Mouse (Mus musculus) midbrain, embryonic 15.5 days (tissue): Measurements from ENCODE around the gene Med1. TPM values are rescaled to one million over a fixed set of nuclear protein-coding genes. Genes with fewer than 3 reads are reported as not detected.
"Not testable (repeated sequence)": the region's sequence is repeated elsewhere in the genome, so short reads cannot be mapped to it uniquely, and the experiment has no call there.

Experiments
- ATAC-seq: fragments of 200-750 bp; cut with Nextera tagmentation; replicated peaks from 2 replicates; pipeline ENCODE4 v1.8.0; 2017; ENCODE audit warnings: moderate TSS enrichment
- H3K27ac ChIP-seq: fragments of 300-500 bp; sonication (generic); 2 replicates; pipeline ENCODE4 v1.5.1; 2015; ENCODE audit warnings: mild to moderate bottlenecking, inconsistent platforms
- H3K27me3 ChIP-seq: fragments of 300-500 bp; sonication (generic); replicated peaks from 2 replicates; pipeline ENCODE4 v1.6.1; 2015; ENCODE audit warnings: inconsistent platforms
- H3K36me3 ChIP-seq: fragments of 300-500 bp; sonication (generic); replicated peaks from 2 replicates; pipeline ENCODE4 v1.6.1; 2015; ENCODE audit warnings: inconsistent platforms
- H3K4me1 ChIP-seq: fragments of 300-500 bp; sonication (generic); 2 replicates; pipeline ENCODE4 v1.6.1; 2015; ENCODE audit warnings: inconsistent platforms
- H3K4me2 ChIP-seq: fragments of 300-500 bp; sonication (generic); 2 replicates; pipeline ENCODE4 v1.6.1; 2015; ENCODE audit warnings: inconsistent platforms, mild to moderate bottlenecking, moderate library complexity
- H3K4me3 ChIP-seq: fragments of 300-500 bp; sonication (generic); 2 replicates; pipeline ENCODE4 v1.5.1; 2015; ENCODE audit warnings: mild to moderate bottlenecking, inconsistent platforms
- H3K9ac ChIP-seq: fragments of 300-500 bp; sonication (generic); 2 replicates; pipeline ENCODE4 v1.6.1; 2015; ENCODE audit warnings: mild to moderate bottlenecking, inconsistent platforms
- H3K9me3 ChIP-seq: fragments of 300-500 bp; sonication (generic); 2 replicates; pipeline ENCODE4 v1.6.1; 2016; ENCODE audit warnings: inconsistent platforms
- WGBS: fragments of 180-500 bp; shearing (Covaris S2); methylation state at CpG from one replicate; pipeline ENCODE4 v1.1.7; 2015; ENCODE audit warnings: mixed read lengths; 5-methylcytosine and 5-hydroxymethylcytosine counted together
- polyA plus RNA-seq: library from polyadenylated mRNA; unstranded; fragments of >200 nt; fragmentation: Nextera tagmentation; extraction: Ambion mirVana; gene quantifications from 2 replicates; pipeline ENCODE4 v1.2.1, GENCODE M21; 2015

Med1 gene
- polyA plus RNA-seq, 1 experiment from 2014 or later = 57.4 TPM

- peak overlapping the region; percentile 95 for H3K4me2 ChIP-seq
- no peaks in the 10 kb centered on the region for H3K27me3 ChIP-seq
- H3K36me3 ChIP-seq = no peaks in the 10 kb centered on the region
- peak overlapping the region; percentile 91 for H3K4me3 ChIP-seq
- peaks cover 25% of the 10 kb centered on the region for H3K4me1 ChIP-seq
- ATAC-seq = no peak
- H3K9ac ChIP-seq = peak overlapping the region; percentile 69
- H3K27ac ChIP-seq = peak overlapping the region; percentile 99
- H3K9me3 ChIP-seq = no peaks in the 10 kb centered on the region
- WGBS = 3% methylated on average over 27 of the region's 27 CpGs
These were observed 8.9 kb upstream of the Med1 start for GRCm38 (mm10) chr11:98201791-98202640.

GRCm38 (mm10) chr11:98190820-98191219 is 2.3 kb downstream of the Med1 start:
- Histone ChIP-seq H3K9me3 (no peaks in the 10 kb centered on the region), H3K9ac (no peak overlapping the region), H3K4me1 (peaks cover 27% of the 10 kb centered on the region), H3K4me2 (no peak overlapping the region), H3K4me3 (no peak overlapping the region), H3K27me3 (no peaks in the 10 kb centered on the region), H3K27ac (no peak overlapping the region), H3K36me3 (peaks cover 16% of the 10 kb centered on the region; the same call in 1 of the 2 replicates)
- WGBS = 90% methylated on average over 5 of the region's 5 CpGs
- no peak for ATAC-seq

GRCm38 (mm10) chr11:98187640-98188395 is 5.3 kb downstream of the Med1 start:
- Histone ChIP-seq H3K9ac (no peak overlapping the region), H3K36me3 (peaks cover 32% of the 10 kb centered on the region), H3K4me1 (peaks cover 22% of the 10 kb centered on the region), H3K9me3 (no peaks in the 10 kb centered on the region), H3K4me3 (no peak overlapping the region), H3K27ac (no peak overlapping the region), H3K4me2 (no peak overlapping the region), H3K27me3 (no peaks in the 10 kb centered on the region)
- no peak for ATAC-seq
- WGBS = 93% methylated on average over 9 of the region's 9 CpGs

GRCm38 (mm10) chr11:98182149-98182548 is 10.9 kb downstream of the Med1 start:
- not testable (repeated sequence) for H3K9ac ChIP-seq, H3K4me2 ChIP-seq, ATAC-seq, H3K9me3 ChIP-seq, H3K27ac ChIP-seq, H3K4me1 ChIP-seq, H3K4me3 ChIP-seq, H3K27me3 ChIP-seq
- WGBS = 98% methylated on average over 3 of the region's 3 CpGs
- peaks cover 50% of the 10 kb centered on the region for H3K36me3 ChIP-seq

GRCm38 (mm10) chr11:98168400-98168799 is 24.7 kb downstream of the Med1 start:
- Histone ChIP-seq H3K27me3 (no peaks in the 10 kb centered on the region), H3K27ac (no peak overlapping the region), H3K4me2 (no peak overlapping the region), H3K4me3 (no peak overlapping the region), H3K4me1 (no peaks in the 10 kb centered on the region), H3K9ac (no peak overlapping the region), H3K9me3 (no peaks in the 10 kb centered on the region), H3K36me3 (peaks cover 64% of the 10 kb centered on the region)
- no peak for ATAC-seq
- 88% methylated on average over 1 of the region's 1 CpGs for WGBS

GRCm38 (mm10) chr11:98155094-98155493 is 38.0 kb downstream of the Med1 start:
- H3K36me3 ChIP-seq = peaks cover 36% of the 10 kb centered on the region
- no peak overlapping the region for H3K9ac ChIP-seq
- no peak overlapping the region for H3K4me3 ChIP-seq
- H3K4me2 ChIP-seq = no peak overlapping the region
- 88% methylated on average over 6 of the region's 6 CpGs for WGBS
- H3K27ac ChIP-seq = no peak overlapping the region
- H3K4me1 ChIP-seq = peaks cover 3% of the 10 kb centered on the region; the same call in 1 of the 2 replicates
- H3K9me3 ChIP-seq = no peaks in the 10 kb centered on the region
- H3K27me3 ChIP-seq = no peaks in the 10 kb centered on the region
- ATAC-seq = no peak

- 12% methylated on average over 10 of the region's 10 CpGs for whole genome bisulfite sequencing
- Histone ChIP-seq H3K4me3 (peak overlapping the region; percentile 98), H3K4me2 (peak overlapping the region; percentile 88), H3K27me3 (no peaks in the 10 kb centered on the region), H3K36me3 (no peaks in the 10 kb centered on the region; the same call in 1 of the 2 replicates), H3K9ac (no peak overlapping the region), H3K27ac (peak overlapping the region; percentile 99; the same call in 1 of the 2 replicates), H3K9me3 (no peaks in the 10 kb centered on the region), H3K4me1 (peaks cover 33% of the 10 kb centered on the region)
- ATAC-seq = no peak
These were observed 42.4 kb downstream of the Med1 start for GRCm38 (mm10) chr11:98150625-98151156.

- Histone ChIP-seq H3K9me3 (no peaks in the 10 kb centered on the region), H3K4me1 (peaks cover 37% of the 10 kb centered on the region), H3K4me3 (peak within 1 kb of the TSS; percentile 98), H3K9ac (peak within 1 kb of the TSS; percentile 98), H3K27me3 (no peaks in the 10 kb centered on the region), H3K27ac (peak within 1 kb of the TSS; percentile 99), H3K36me3 (no peaks in the 10 kb centered on the region; the same call in 1 of the 2 replicates), H3K4me2 (peak within 1 kb of the TSS; percentile 88)
- peak; percentile 91 for ATAC-seq
- WGBS = under 1% methylated on average over 65 of the region's 65 CpGs
These were observed 43.1 kb downstream of the Med1 start, which contains the start of gene Fbxl20 for GRCm38 (mm10) chr11:98149786-98150624. Gene Fbxl20 (minus strand): TSS chr11:98150403.

- Histone ChIP-seq H3K4me3 (peak overlapping the region; percentile 98), H3K27ac (peak overlapping the region; percentile 99), H3K27me3 (no peaks in the 10 kb centered on the region), H3K9me3 (no peaks in the 10 kb centered on the region), H3K4me2 (peak overlapping the region; percentile 88), H3K4me1 (peaks cover 37% of the 10 kb centered on the region), H3K36me3 (no peaks in the 10 kb centered on the region; the same call in 1 of the 2 replicates), H3K9ac (peak overlapping the region; percentile 98)
- WGBS = under 1% methylated on average over 51 of the region's 57 CpGs
- ATAC-seq = peak; percentile 94
These were observed 43.8 kb downstream of the Med1 start for GRCm38 (mm10) chr11:98149304-98149750.

GRCm38 (mm10) chr11:98148551-98149301 is 44.4 kb downstream of the Med1 start:
- 3% methylated on average over 42 of the region's 45 CpGs for WGBS
- Histone ChIP-seq H3K4me3 (peak overlapping the region; percentile 98), H3K9me3 (no peaks in the 10 kb centered on the region), H3K9ac (peak overlapping the region; percentile 98), H3K36me3 (no peaks in the 10 kb centered on the region), H3K27me3 (no peaks in the 10 kb centered on the region), H3K4me2 (peak overlapping the region; percentile 88), H3K4me1 (peaks cover 37% of the 10 kb centered on the region), H3K27ac (peak overlapping the region; percentile 99)
- peak; percentile 29; the same call in 1 of the 2 replicates for ATAC-seq

- H3K9me3 ChIP-seq = no peaks in the 10 kb centered on the region
- 89% methylated on average over 7 of the region's 7 CpGs for WGBS
- H3K27me3 ChIP-seq = no peaks in the 10 kb centered on the region
- peaks cover 37% of the 10 kb centered on the region for H3K4me1 ChIP-seq
- H3K4me3 ChIP-seq = no peak overlapping the region
- no peak overlapping the region for H3K27ac ChIP-seq
- no peaks in the 10 kb centered on the region for H3K36me3 ChIP-seq
- no peak overlapping the region for H3K9ac ChIP-seq
- no peak overlapping the region for H3K4me2 ChIP-seq
- ATAC-seq = no peak
These were observed 47.2 kb downstream of the Med1 start for GRCm38 (mm10) chr11:98145856-98146255.
